Mouse (Mus musculus) intestine, postnatal 0 days (tissue): Measurements from ENCODE around the gene Prcc. TPM values are rescaled to one million over a fixed set of nuclear protein-coding genes. Genes with fewer than 3 reads are reported as not detected.

Source experiments
- ATAC-seq: fragments of 200-750 bp; cut with Nextera tagmentation; 2 replicates; pipeline ENCODE4 v1.8.0; 2017; ENCODE audit warnings: mild to moderate bottlenecking, moderate TSS enrichment, moderate library complexity
- H3K27ac ChIP-seq: fragments of 300-500 bp; sonication (generic); 2 replicates; pipeline ENCODE4 v1.5.1; 2014; ENCODE audit warnings: mild to moderate bottlenecking, low read depth, low read length, moderate library complexity
- H3K27me3 ChIP-seq: fragments of 300-500 bp; sonication (generic); replicated peaks from 2 replicates; pipeline ENCODE4 v1.6.1; 2014; ENCODE audit warnings: low read length, mixed read lengths; ENCODE audit not compliant: control insufficient read depth, insufficient read depth
- H3K36me3 ChIP-seq: fragments of 300-500 bp; sonication (generic); 2 replicates; pipeline ENCODE4 v1.6.1; 2014; ENCODE audit warnings: mild to moderate bottlenecking, moderate library complexity; ENCODE audit not compliant: control insufficient read depth, insufficient read depth
- H3K4me1 ChIP-seq: fragments of 300-500 bp; sonication (generic); replicated peaks from 2 replicates; pipeline ENCODE4 v1.6.1; 2014; ENCODE audit warnings: antibody characterized with exemption, low read length, mixed read lengths; ENCODE audit not compliant: control insufficient read depth, insufficient read depth
- H3K4me2 ChIP-seq: fragments of 300-500 bp; sonication (generic); replicated peaks from 2 replicates; pipeline ENCODE4 v1.6.1; 2014; ENCODE audit warnings: low read depth, mild to moderate bottlenecking, moderate library complexity
- H3K4me3 ChIP-seq: fragments of 300-500 bp; sonication (generic); 2 replicates; pipeline ENCODE4 v1.5.1; 2014; ENCODE audit warnings: low read depth, low read length
- H3K9ac ChIP-seq: fragments of 300-500 bp; sonication (generic); 2 replicates; pipeline ENCODE4 v1.6.1; 2014; ENCODE audit warnings: mild to moderate bottlenecking, low read depth, low read length
- H3K9me3 ChIP-seq: fragments of 300-500 bp; sonication (generic); 2 replicates; pipeline ENCODE4 v1.6.1; 2016; ENCODE audit warnings: mixed run types; ENCODE audit not compliant: control insufficient read depth
- CTCF ChIP-seq: sonication (generic); IDR thresholded peaks from 2 replicates; pipeline ENCODE4 v1.5.1; 2016; ENCODE audit warnings: low read depth, mild to moderate bottlenecking, control low read depth, antibody characterized with exemption, moderate library complexity
- WGBS: fragments of 180-500 bp; shearing (Covaris S2); extraction: QIAGEN DNeasy Blood & Tissue Kit; methylation state at CpG from one replicate; pipeline ENCODE4 v1.1.7; 2014; 5-methylcytosine and 5-hydroxymethylcytosine counted together
- polyA plus RNA-seq: library from polyadenylated mRNA; unstranded; fragments of >200 nt; fragmentation: Nextera tagmentation; extraction: Ambion mirVana; gene quantifications from 2 replicates; pipeline ENCODE4 v1.2.1, GENCODE M21; 2015

Gene Prcc
- polyA plus RNA-seq, 1 experiment from 2014 or later, result 7.9 TPM

DNA sequence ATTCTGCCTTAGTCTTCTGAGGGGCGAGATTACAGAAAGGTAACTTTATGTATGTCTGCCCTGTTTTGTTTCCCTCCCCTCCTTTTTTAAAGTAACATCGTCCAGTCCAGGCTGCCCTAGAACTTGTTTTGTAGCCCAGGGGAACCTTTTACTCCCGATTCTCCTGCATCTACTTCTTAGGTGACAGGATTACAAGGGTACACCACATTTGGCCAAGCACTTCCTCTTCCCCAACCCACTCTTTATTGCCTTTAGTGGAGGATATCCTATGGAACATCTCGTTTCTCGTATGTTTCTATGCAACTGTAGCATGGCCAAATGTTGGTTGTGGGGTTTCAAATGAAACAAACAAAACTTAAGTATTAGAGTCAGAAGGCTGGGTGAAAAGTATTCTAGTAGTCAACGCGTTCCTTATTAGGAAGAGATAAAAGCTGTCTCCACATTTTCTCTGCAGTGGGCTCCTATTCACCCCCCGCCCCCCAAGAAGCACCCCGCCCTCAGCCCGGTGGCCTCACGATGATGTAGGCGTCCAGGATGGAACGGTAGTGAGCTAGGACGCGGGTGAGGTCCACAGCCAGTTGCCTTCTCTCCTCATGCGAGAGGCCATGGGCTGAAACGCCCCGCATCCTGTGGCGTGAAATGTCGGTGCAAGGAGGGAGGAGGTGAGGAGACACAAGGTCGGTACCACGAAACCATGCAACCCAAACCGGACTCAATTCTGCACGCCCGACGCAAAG lies 44.1 kb upstream of the Prcc start:
- Histone ChIP-seq H3K4me3 (peak overlapping the region; percentile 94), H3K9me3 (no peaks in the 10 kb centered on the region), H3K9ac (peak overlapping the region; percentile 83), H3K4me2 (peak overlapping the region; percentile 89), H3K36me3 (peaks cover 41% of the 10 kb centered on the region), H3K4me1 (no peaks in the 10 kb centered on the region; the same call in 1 of the 2 replicates), H3K27ac (peak overlapping the region; percentile 95), H3K27me3 (no peaks in the 10 kb centered on the region)
- ATAC-seq, result peak; percentile 20
- 3% methylated on average over 26 of the region's 26 CpGs for whole genome bisulfite sequencing
- TF ChIP-seq CTCF, result no peak; the same call in 1 of the 2 replicates

DNA sequence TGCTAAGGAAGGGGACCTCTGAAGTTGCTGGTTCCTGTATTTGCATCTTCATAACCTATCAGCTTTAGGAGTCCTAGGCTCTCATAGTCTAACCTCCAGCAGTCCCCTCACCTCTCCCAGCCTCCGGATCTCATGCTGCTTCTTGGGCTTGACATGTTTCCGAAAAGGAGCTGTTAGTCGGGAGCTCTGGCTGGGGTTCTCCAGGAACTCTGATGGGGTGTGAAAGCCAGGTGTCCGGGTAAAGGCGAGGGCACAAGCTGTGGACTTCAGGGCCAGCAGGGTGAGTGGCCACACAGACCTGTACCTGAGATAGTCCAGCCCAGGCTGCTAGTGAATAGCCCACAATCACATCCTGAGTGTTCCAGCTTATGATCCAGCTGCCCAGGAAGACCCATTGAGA lies 42.0 kb upstream of the Prcc start:
- TF ChIP-seq CTCF, result no peak
- Histone ChIP-seq H3K4me3 (no peak overlapping the region), H3K4me1 (no peaks in the 10 kb centered on the region; the same call in 1 of the 2 replicates), H3K36me3 (peaks cover 55% of the 10 kb centered on the region), H3K27ac (no peak overlapping the region), H3K9me3 (no peaks in the 10 kb centered on the region), H3K27me3 (no peaks in the 10 kb centered on the region), H3K4me2 (no peak overlapping the region), H3K9ac (no peak overlapping the region)
- WGBS, result 93% methylated on average over 5 of the region's 5 CpGs
- ATAC-seq, result no peak

DNA sequence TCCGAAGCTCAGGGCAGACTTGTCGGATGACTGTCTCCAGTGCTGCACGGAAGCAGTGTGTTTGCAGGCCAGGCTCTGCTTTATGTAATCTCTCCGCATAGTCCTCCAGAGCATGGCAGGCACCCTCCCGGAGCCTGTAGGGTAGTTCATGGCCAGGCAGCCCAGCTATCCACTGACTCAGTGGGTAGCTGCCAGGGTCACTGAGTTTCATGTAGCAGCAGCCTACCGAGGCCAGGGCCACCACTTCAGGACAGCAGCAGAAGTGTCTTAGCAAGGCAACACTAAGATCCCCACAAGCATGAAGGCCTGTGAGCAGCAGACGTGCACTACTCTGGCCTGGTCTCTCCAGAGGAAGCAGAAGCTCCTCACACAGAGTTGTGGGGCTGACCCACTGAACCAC lies 39.6 kb upstream of the Prcc start:
- H3K4me3 ChIP-seq, result no peak overlapping the region
- no peak overlapping the region for H3K27ac ChIP-seq
- H3K4me2 ChIP-seq, result no peak overlapping the region
- no peaks in the 10 kb centered on the region for H3K9me3 ChIP-seq
- no peak overlapping the region for H3K9ac ChIP-seq
- no peak for TF ChIP-seq CTCF
- ATAC-seq, result no peak
- no peaks in the 10 kb centered on the region for H3K27me3 ChIP-seq
- WGBS, result 86% methylated on average over 7 of the region's 7 CpGs
- H3K36me3 ChIP-seq, result peaks cover 59% of the 10 kb centered on the region
- H3K4me1 ChIP-seq, result no peaks in the 10 kb centered on the region

DNA sequence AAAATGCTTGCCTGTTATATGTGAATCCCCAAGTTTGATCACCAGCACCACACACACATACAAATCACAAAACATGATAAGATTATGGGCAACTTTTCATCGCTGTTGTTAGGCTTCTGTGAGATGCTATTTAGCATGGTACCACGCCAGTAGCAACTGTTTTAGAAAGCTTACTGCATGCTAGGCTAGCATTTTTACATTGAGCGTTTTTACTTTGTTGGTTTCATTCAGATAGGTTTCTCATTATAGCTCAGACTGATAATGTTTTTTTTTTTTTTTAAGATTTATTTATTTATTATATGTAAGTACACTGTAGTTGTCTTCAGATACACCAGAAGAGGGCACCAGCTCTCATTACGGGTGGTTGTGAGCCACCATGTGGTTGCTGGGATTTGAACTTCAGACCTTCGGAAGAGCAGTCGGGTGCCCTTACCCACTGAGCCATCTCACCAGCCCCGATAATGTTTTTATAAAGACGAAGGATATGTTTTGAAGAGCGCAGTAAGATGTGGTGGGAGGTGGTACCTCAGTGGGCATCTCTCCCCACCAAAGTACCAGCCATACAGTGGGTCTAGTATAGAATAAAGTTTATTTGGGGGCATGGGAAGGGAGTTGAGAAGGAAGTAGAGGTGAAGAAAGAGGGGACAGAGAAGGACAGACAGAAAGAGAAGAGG lies 35.0 kb upstream of the Prcc start:
- no peak overlapping the region for H3K9ac ChIP-seq
- no peaks in the 10 kb centered on the region for H3K9me3 ChIP-seq
- H3K4me1 ChIP-seq, result no peaks in the 10 kb centered on the region
- no peak overlapping the region for H3K27ac ChIP-seq
- ATAC-seq, result no peak
- no peaks in the 10 kb centered on the region for H3K27me3 ChIP-seq
- WGBS, result 57% methylated on average over 9 of the region's 9 CpGs
- peak overlapping the region; percentile 55 for H3K4me3 ChIP-seq
- peaks cover 54% of the 10 kb centered on the region for H3K36me3 ChIP-seq
- H3K4me2 ChIP-seq, result peak overlapping the region; percentile 66
- TF ChIP-seq CTCF, result peak; percentile 49

DNA sequence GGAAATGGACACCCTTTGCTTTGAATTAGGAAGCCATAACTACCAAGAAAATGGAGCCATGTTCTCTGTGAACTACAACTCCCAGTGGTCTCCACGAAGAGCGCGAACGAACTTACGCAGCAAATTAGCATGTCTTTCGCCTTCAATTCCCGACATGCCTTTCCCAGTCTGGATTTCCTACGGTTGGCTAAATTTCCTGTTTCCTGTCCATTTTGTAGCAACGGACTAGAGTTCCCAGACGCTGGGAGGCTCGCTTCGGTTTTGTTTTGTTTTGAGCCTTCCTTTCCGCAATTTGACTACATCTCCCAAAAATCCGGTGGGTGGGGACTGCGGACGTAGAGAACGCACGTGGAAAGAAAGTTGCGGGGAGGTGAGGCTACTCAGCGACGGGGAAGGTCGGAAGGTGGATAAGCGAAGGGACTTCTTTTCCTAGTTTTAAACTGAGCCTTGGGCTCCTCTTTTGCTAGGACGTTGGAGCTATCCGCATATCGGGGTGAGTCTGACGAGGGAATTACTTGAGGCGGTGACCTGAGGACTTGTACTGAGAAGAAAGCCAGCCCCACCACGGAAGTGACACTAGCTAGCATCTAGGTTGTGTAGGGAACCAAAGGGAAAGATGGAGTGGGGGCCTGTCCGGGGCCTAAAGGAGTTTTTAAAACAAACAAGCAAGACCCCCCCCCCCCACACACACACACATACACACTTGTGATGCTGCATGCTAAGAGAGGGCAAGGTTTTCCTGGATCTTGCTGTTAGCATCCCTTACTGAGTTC lies 34.1 kb upstream of the Prcc start, which contains the start of gene Mrpl24:
TSS of gene Mrpl24 (plus strand) at position 171 of the 773 bp plus-strand sequence.
- peak; percentile 83 for ATAC-seq
- no peak for TF ChIP-seq CTCF

DNA sequence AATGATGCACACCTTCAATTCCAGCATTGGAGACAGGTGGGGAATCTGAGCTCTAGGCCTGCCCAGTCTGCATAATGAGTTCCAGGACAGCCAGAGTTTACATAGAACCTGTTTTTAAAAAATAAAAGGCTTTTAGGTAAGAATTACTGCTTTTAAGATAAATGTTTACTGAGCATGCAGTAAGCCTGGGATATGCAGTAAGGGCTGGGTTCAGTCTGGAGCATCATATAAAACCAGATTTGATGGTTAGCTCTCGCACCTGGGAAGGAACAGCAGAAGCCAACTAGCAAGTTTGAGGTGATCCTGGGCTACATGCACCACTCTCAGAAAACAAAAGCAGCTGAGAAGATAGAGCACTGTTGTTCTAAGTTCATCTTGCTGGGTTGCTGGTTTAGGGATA lies 33.1 kb upstream of the Prcc start:
- Histone ChIP-seq H3K36me3 (peaks cover 54% of the 10 kb centered on the region), H3K9me3 (no peaks in the 10 kb centered on the region), H3K4me3 (no peak overlapping the region), H3K4me1 (no peaks in the 10 kb centered on the region), H3K9ac (no peak overlapping the region), H3K27me3 (no peaks in the 10 kb centered on the region), H3K4me2 (peak overlapping the region; percentile 66; the same call in 1 of the 2 replicates), H3K27ac (no peak overlapping the region)
- no peak for TF ChIP-seq CTCF
- WGBS, result 96% methylated on average over 1 of the region's 1 CpGs
- ATAC-seq, result no peak

More for the DNA sequence above, 34.1 kb upstream of the Prcc start, which contains the start of gene Mrpl24:
- Histone ChIP-seq H3K27ac (peak within 1 kb of the TSS; percentile 73), H3K4me1 (no peaks in the 10 kb centered on the region), H3K9ac (peak within 1 kb of the TSS; percentile 50), H3K36me3 (peaks cover 54% of the 10 kb centered on the region), H3K27me3 (no peaks in the 10 kb centered on the region), H3K4me3 (peak within 1 kb of the TSS; percentile 55), H3K4me2 (peak within 1 kb of the TSS; percentile 66), H3K9me3 (no peaks in the 10 kb centered on the region)
- under 1% methylated on average over 30 of the region's 30 CpGs for WGBS
